Mouse (Mus musculus): ENCODE measurements around the gene Lmnb2. TPM values are rescaled to one million over a fixed set of nuclear protein-coding genes. Genes with fewer than 3 reads are reported as not detected.

The Lmnb2 gene
- polyA plus RNA-seq, 1 experiment from 2014 or later: 48.9 TPM

GRCm38 (mm10) chr10:80900318-80901247, 17.5 kb downstream of the Lmnb2 start, which contains the start of gene Timm13:
TSS of gene Timm13 (minus strand) at chr10:80900969.
- Histone ChIP-seq H3K4me1 (peaks cover 19% of the 10 kb centered on the region), H3K36me3 (replicated peaks) (peaks cover 35% of the 10 kb centered on the region), H3K27ac (peak within 1 kb of the TSS; percentile 89), H3K4me3 (peak within 1 kb of the TSS; percentile 84), H3K9me3 (no peaks in the 10 kb centered on the region), H3K27me3 (replicated peaks) (no peaks in the 10 kb centered on the region), H3K4me2 (peak within 1 kb of the TSS; percentile 76), H3K9ac (peak within 1 kb of the TSS; percentile 83)
- peak; percentile 96 for ATAC-seq (replicated peaks)
- under 1% methylated on average over 72 of the region's 72 CpGs for WGBS

- peak overlapping the region; percentile 76 for H3K4me2 ChIP-seq
- peak overlapping the region; percentile 84 for H3K4me3 ChIP-seq
- H3K27me3 ChIP-seq (replicated peaks): no peaks in the 10 kb centered on the region
- H3K27ac ChIP-seq: peak overlapping the region; percentile 89
- WGBS: 16% methylated on average over 25 of the region's 25 CpGs
- no peaks in the 10 kb centered on the region for H3K9me3 ChIP-seq
- ATAC-seq (replicated peaks): no peak; the same call in 1 of the 2 replicates
- peaks cover 28% of the 10 kb centered on the region for H3K36me3 ChIP-seq (replicated peaks)
- peak overlapping the region; percentile 83 for H3K9ac ChIP-seq
- H3K4me1 ChIP-seq: peaks cover 19% of the 10 kb centered on the region
Measured at GRCm38 (mm10) chr10:80899591-80900317, 18.3 kb downstream of the Lmnb2 start.

GRCm38 (mm10) chr10:80899074-80899473, 19.0 kb downstream of the Lmnb2 start:
- Histone ChIP-seq H3K36me3 (replicated peaks) (peaks cover 21% of the 10 kb centered on the region), H3K4me1 (peaks cover 19% of the 10 kb centered on the region), H3K4me3 (peak overlapping the region; percentile 84; the same call in 1 of the 2 replicates), H3K27ac (no peak overlapping the region), H3K9me3 (no peaks in the 10 kb centered on the region), H3K4me2 (peak overlapping the region; percentile 76), H3K27me3 (replicated peaks) (no peaks in the 10 kb centered on the region), H3K9ac (no peak overlapping the region)
- 90% methylated on average over 8 of the region's 8 CpGs for WGBS
- ATAC-seq (replicated peaks): no peak

- Histone ChIP-seq H3K4me2 (no peak overlapping the region), H3K27ac (no peak overlapping the region)
- WGBS: 34% methylated on average over 41 of the region's 41 CpGs
Measured at GRCm38 (mm10) chr10:80897861-80898510, 20.1 kb downstream of the Lmnb2 start.

GRCm38 (mm10) chr10:80896581-80897485, 21.2 kb downstream of the Lmnb2 start:
- no peak for ATAC-seq (replicated peaks)
- Histone ChIP-seq H3K9me3 (no peaks in the 10 kb centered on the region), H3K27ac (no peak overlapping the region), H3K4me1 (peaks cover 19% of the 10 kb centered on the region), H3K27me3 (replicated peaks) (no peaks in the 10 kb centered on the region), H3K36me3 (replicated peaks) (0 out of 2 replicates have a peak, but pooled peaks cover under 1% of the 10 kb centered on the region), H3K4me2 (no peak overlapping the region), H3K4me3 (no peak overlapping the region), H3K9ac (no peak overlapping the region)
- WGBS: 67% methylated on average over 24 of the region's 24 CpGs

More at GRCm38 (mm10) chr10:80897861-80898510, 20.1 kb downstream of the Lmnb2 start:
- H3K9me3 ChIP-seq: no peaks in the 10 kb centered on the region
- H3K27me3 ChIP-seq (replicated peaks): no peaks in the 10 kb centered on the region
- H3K36me3 ChIP-seq (replicated peaks): peaks cover 12% of the 10 kb centered on the region; the same call in 1 of the 2 replicates
- no peak for ATAC-seq (replicated peaks)
- peaks cover 19% of the 10 kb centered on the region for H3K4me1 ChIP-seq
- H3K9ac ChIP-seq: no peak overlapping the region
- no peak overlapping the region for H3K4me3 ChIP-seq

GRCm38 (mm10) chr10:80895697-80896096, 22.3 kb downstream of the Lmnb2 start:
- Histone ChIP-seq H3K9me3 (no peaks in the 10 kb centered on the region), H3K9ac (no peak overlapping the region), H3K4me1 (peaks cover 13% of the 10 kb centered on the region), H3K4me3 (no peak overlapping the region), H3K36me3 (replicated peaks) (no peaks in the 10 kb centered on the region), H3K27ac (no peak overlapping the region), H3K27me3 (replicated peaks) (no peaks in the 10 kb centered on the region), H3K4me2 (no peak overlapping the region)
- ATAC-seq (replicated peaks): no peak
- WGBS: 78% methylated on average over 6 of the region's 6 CpGs

GRCm38 (mm10) chr10:80895100-80895499, 22.9 kb downstream of the Lmnb2 start:
- Histone ChIP-seq H3K27ac (no peak overlapping the region), H3K36me3 (replicated peaks) (no peaks in the 10 kb centered on the region), H3K27me3 (replicated peaks) (no peaks in the 10 kb centered on the region; the same call in 1 of the 2 replicates), H3K4me3 (no peak overlapping the region), H3K4me1 (peaks cover 13% of the 10 kb centered on the region), H3K4me2 (no peak overlapping the region), H3K9me3 (no peaks in the 10 kb centered on the region), H3K9ac (no peak overlapping the region)
- WGBS: 92% methylated on average over 7 of the region's 7 CpGs
- ATAC-seq (replicated peaks): no peak

- Histone ChIP-seq H3K27me3 (replicated peaks) (no peaks in the 10 kb centered on the region; the same call in 1 of the 2 replicates), H3K4me3 (no peak overlapping the region), H3K4me1 (no peaks in the 10 kb centered on the region), H3K27ac (no peak overlapping the region), H3K4me2 (no peak overlapping the region), H3K36me3 (replicated peaks) (no peaks in the 10 kb centered on the region), H3K9ac (no peak overlapping the region), H3K9me3 (no peaks in the 10 kb centered on the region)
- WGBS: 74% methylated on average over 11 of the region's 11 CpGs
- ATAC-seq (replicated peaks): no peak
Measured at GRCm38 (mm10) chr10:80887181-80887580, 30.9 kb downstream of the Lmnb2 start.

- no peaks in the 10 kb centered on the region; the same call in 1 of the 2 replicates for H3K27me3 ChIP-seq (replicated peaks)
- H3K9me3 ChIP-seq: no peaks in the 10 kb centered on the region
- no peak overlapping the region for H3K4me2 ChIP-seq
- H3K4me1 ChIP-seq: no peaks in the 10 kb centered on the region
- WGBS: 30% methylated on average over 10 of the region's 10 CpGs
- H3K36me3 ChIP-seq (replicated peaks): no peaks in the 10 kb centered on the region
- H3K27ac ChIP-seq: no peak overlapping the region
- H3K4me3 ChIP-seq: no peak overlapping the region
- ATAC-seq (replicated peaks): no peak
- no peak overlapping the region for H3K9ac ChIP-seq
Measured at GRCm38 (mm10) chr10:80881301-80881700, 36.7 kb downstream of the Lmnb2 start.

- WGBS: 70% methylated on average over 2 of the region's 2 CpGs
- H3K4me2 ChIP-seq: no peak overlapping the region
- no peaks in the 10 kb centered on the region for H3K36me3 ChIP-seq (replicated peaks)
- no peaks in the 10 kb centered on the region for H3K9me3 ChIP-seq
- H3K27ac ChIP-seq: no peak overlapping the region
- ATAC-seq (replicated peaks): no peak
- no peaks in the 10 kb centered on the region; the same call in 1 of the 2 replicates for H3K27me3 ChIP-seq (replicated peaks)
- no peak overlapping the region for H3K9ac ChIP-seq
- no peaks in the 10 kb centered on the region for H3K4me1 ChIP-seq
- H3K4me3 ChIP-seq: no peak overlapping the region
Measured at GRCm38 (mm10) chr10:80880901-80881300, 37.1 kb downstream of the Lmnb2 start.

GRCm38 (mm10) chr10:80880131-80880641, 37.9 kb downstream of the Lmnb2 start:
- 20% methylated on average over 5 of the region's 5 CpGs for WGBS
- Histone ChIP-seq H3K4me3 (no peak overlapping the region), H3K4me1 (no peaks in the 10 kb centered on the region), H3K9me3 (no peaks in the 10 kb centered on the region), H3K9ac (no peak overlapping the region), H3K27me3 (replicated peaks) (no peaks in the 10 kb centered on the region; the same call in 1 of the 2 replicates), H3K27ac (no peak overlapping the region), H3K4me2 (no peak overlapping the region), H3K36me3 (replicated peaks) (no peaks in the 10 kb centered on the region)
- ATAC-seq (replicated peaks): 0 out of 2 replicates have a peak, but pooled peaks have one; percentile 37

All from midbrain, embryonic 15.5 days (tissue).